Mouse (Mus musculus) lung, postnatal 4 days (tissue): ENCODE results near the gene Mad1l1.

Experiments used
- DNase-seq, 2 experiments: peaks; one replicate each; pipeline ENCODE4 v3.0.0; 2021

The Mad1l1 gene

GRCm38 (mm10) chr5:139981976-139982375, 339.4 kb downstream of the Mad1l1 start:
- DNase-seq, result no peak

GRCm38 (mm10) chr5:139979371-139979770, 342.0 kb downstream of the Mad1l1 start:
- no peak for DNase-seq

DNA sequence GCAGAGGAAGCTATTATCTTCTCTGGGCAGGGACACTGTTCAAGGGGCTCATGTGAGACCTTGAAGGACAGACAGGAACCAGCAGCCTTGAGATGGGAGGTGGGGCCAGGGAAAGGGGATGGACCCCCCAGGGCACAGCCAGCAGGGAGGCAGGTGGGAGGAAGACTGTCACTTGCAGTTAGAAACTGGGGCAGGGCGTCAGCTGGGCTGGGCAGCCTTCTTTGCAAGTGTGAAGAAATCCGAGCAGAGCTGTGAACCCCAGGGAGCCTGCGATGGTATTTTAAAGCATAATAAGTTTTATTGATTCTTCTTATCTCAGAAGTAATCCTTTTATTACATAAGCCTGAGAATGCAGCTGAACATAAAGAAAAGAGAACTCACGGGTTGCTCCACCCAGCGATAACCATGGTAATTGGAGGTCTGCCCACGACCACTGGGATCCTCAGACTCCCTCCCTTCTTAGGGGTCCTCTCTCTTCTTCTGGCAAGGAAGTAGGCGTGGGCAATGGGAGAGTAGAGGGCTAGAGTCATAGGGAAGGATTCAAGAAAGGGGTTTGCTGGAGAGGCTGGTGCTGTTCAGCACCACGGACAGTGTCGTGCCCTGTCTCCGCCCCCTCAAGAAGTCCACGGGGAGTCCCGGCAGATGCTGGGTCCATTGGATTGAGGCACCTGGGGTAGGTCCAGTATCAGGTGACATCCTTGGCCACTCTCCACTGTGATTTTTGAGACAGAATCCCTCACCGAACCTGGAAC, 342.7 kb downstream of the Mad1l1 start:
- DNase-seq, result peak in 1 of 2 experiments; percentile 23

DNA sequence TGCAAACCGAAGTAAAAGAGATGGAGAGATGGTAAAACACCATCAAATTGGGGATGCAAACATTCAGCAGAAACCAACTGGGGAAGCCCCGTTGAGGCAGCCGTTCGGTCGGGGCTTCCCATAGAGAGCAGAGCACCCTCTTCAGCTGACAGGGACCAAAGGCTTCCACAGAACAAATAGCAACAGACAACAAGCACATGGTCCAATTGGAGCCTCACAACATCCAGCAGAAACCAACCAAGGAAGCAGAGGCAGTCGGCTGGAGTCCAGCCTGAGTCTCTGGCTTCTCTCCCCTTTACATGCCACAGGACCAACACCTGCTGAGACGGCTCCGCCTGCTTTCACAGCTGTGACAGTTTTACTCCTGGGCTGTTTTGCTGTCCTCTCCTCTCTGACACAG, 343.9 kb downstream of the Mad1l1 start:
- no peak for DNase-seq

- no peak for DNase-seq
Observed at GRCm38 (mm10) chr5:139976584-139976983, 344.8 kb downstream of the Mad1l1 start.

DNA sequence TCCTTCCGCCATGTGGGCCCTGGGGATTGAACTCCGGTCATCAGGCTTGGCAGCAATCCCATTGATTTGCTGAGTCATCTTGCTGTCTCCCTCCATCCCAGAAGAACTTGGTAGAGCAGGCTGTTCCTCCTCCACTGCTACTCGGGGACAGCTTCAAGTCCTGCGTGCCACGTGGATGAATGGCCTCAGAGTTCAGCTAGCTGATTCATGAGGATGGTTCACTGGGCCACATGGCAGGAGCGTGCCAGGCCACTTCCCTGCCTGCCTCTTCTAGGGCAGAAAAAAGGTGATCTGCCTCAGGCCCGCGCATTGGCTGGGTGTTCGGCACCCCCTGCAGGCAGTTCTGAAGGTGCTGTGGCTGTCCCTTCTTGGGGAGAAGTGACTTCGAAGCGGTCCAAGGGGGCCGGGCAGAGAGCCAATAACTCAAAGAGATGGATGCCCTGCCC, 351.1 kb downstream of the Mad1l1 start:
- peak; percentile 32 to 45 for DNase-seq

DNA sequence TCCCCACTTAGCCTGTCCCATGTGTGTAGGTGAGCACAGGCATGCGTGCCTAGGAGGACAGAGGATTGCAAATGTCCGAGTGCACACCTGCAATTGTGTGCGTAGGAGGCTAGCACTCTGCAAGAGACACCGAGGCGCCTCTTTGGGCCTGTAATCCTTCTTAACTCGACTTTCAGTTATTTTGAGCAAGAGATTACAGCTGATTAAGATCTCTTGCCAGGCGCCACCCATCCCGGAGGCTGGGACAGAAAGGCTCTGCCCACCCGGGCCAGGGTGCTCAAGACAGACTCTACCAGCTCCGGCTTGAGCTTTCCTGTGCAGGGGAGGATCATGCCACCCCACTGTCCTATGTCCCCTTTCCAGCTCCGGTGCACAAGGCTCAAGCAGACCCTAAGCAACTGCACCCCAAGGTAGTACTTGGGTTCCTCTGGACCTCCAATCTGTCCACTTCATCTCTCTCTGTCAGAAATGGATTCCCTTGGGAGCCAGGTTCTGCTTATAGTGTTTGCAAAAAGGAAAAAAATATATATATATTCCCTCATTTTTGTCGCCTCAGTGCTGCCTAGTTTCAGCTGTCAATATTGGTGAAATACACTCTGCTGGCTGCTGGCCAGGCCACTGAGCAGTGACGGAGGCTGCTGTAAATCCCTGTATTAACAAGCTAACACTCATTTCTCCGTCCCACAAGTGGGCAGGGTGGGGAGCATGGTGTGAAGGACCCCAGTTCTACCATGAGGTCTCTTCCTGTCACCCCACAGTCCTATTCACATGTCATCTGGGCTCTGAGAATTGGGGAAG, 352.0 kb downstream of the Mad1l1 start:
- DNase-seq, result no peak

DNA sequence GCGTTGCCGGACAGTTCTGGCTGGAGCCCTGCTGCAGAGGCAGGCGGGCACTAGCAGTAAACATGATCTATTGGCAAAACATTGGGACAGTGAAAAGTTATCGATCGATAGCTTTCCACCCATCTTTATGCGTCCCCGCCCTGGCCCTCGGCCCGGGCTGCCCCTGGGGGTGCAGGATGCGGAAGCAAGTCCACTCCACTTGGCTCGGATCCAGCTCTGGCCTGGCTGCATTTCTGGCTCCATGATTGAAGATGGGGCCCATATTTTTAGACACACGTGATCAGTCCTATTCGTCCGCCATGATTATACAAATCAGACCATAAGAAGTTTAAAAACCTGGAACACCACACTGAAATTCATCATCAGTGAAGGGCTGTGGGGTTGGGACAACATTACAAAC, 355.8 kb downstream of the Mad1l1 start:
- no peak for DNase-seq

DNA sequence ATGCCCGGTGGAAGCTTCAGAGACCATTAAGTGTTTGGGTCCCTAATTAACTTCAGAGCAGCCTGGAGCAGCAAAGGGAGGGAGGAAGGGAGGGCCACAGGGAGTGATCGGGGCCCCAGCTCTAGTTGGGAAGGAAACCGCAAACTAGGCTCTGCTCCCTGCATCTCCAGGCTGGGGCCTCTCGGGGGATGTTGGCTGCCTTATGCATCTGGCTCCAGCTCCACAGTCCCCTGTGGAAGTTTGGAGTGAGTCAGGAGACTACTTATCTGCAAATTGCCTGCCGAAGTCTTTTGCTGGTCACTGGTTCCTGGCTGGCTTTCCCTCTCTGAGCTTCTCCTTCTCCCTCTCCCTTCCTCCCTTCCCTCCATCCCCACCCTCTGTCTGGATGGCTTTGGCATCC, 357.0 kb downstream of the Mad1l1 start:
- no peak for DNase-seq

GRCm38 (mm10) chr5:139959741-139960140, 361.6 kb downstream of the Mad1l1 start:
- no peak for DNase-seq
